Mouse (Mus musculus) liver, postnatal 0 days (tissue): ENCODE results near the gene Tas1r2.

Experiments used
- CTCF ChIP-seq: sonication (generic); IDR thresholded peaks from 2 replicates; pipeline ENCODE4 v1.5.1; 2016; ENCODE audit warnings: antibody characterized with exemption, low read depth
- EP300 ChIP-seq: IDR thresholded peaks from 2 replicates; pipeline ENCODE4 v1.6.1; 2016; ENCODE audit warnings: antibody characterized with exemption, low read depth, mild to moderate bottlenecking

DNA sequence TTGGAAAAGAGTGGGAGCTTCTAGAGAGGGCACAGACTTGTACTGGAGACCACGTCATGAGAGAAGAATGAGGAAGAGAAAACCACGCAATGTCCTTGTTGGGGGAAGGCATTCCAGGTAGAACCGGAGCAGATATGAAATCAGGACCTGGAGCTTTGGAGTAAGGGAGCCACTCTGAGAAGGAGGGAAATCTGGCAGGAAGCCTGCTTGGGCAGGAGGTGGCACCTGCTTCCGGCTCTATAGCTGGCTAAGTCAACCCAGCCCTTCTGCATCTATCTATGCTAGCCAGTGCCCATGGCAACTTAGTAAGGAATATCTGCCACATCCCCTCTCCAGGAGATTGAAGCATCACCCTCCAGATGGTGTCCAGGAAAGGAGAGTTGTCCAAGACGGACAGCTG is 52.6 kb downstream of the Tas1r2 start:
- no peak for TF ChIP-seq EP300
- TF ChIP-seq CTCF = no peak
